ENCODE assay signal across 13 mouse cellular contexts in the genomic region with DNA sequence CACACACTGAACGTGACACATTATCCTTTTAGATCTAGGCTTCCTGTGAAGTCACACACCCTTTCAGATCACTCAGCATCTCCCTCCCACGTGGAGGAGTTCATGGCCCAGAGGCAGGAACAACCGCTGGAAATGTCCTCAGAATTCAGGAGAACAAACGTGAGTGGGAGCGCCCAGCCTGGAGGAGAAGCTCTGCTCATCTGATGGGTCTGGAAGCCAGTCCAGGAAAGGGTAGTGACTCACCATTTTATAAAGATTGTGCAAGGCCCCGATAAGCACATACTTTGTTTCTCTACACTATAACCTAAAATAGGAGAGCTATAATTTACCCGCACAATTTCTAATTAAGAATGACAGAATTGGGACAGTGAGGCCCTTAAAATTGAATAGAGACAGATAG. TPM values are rescaled to one million over a fixed set of nuclear protein-coding genes. Genes with fewer than 3 reads are reported as not detected.
DNase-seq lines count a peak whose midpoint lies in the region; ATAC-seq and TF ChIP-seq lines count a peak whose summit lies in the region.
"Had no signal": no experiment of that assay in that cellular context is flagged by ENCODE, and none has a peak within 500 bp of the region (broad histone marks: within the 10 kb centered on the region; RNA-seq: fewer than 3 reads in every experiment).

No protein-coding gene starts in this region.

- H3K9ac ChIP-seq in intestine, embryonic 14.5 days (ENCODE audit: low read length): no peak overlapping the region
- H3K9ac ChIP-seq in intestine, postnatal 0 days (ENCODE audit: low read depth, low read length): no peak overlapping the region
- H3K9ac ChIP-seq in neural tube, embryonic 15.5 days (replicated peaks): no peak overlapping the region
- H3K9ac ChIP-seq in midbrain, postnatal 0 days (replicated peaks; ENCODE audit: low read length, poor library complexity, severe bottlenecking): no peak overlapping the region
- H3K9ac ChIP-seq: forebrain, postnatal 0 days; liver, embryonic 13.5 days; midbrain, embryonic 13.5 days had no signal

- H3K4me2 ChIP-seq in intestine, embryonic 14.5 days (ENCODE audit: low read length): no peak overlapping the region
- no peak overlapping the region for H3K4me2 ChIP-seq in intestine, postnatal 0 days (replicated peaks; ENCODE audit: low read depth)
- H3K4me2 ChIP-seq in neural tube, embryonic 15.5 days: no peak overlapping the region
- H3K4me2 ChIP-seq in midbrain, postnatal 0 days (ENCODE audit: low read depth, low read length, poor library complexity, severe bottlenecking): no peak overlapping the region
- H3K4me2 ChIP-seq: liver, embryonic 13.5 days; midbrain, embryonic 13.5 days had no signal

- ATAC-seq in intestine, embryonic 14.5 days (replicated peaks; ENCODE audit: low FRiP score, low TSS enrichment, low read depth): no peak
- no peak for ATAC-seq in intestine, postnatal 0 days
- no peak for ATAC-seq in neural tube, embryonic 15.5 days (ENCODE audit: low FRiP score)
- ATAC-seq in midbrain, postnatal 0 days (ENCODE audit: low FRiP score): no peak
- ATAC-seq: midbrain, embryonic 13.5 days had no signal

- H3K4me1 ChIP-seq in intestine, embryonic 14.5 days (replicated peaks; ENCODE audit: control insufficient read depth, insufficient read depth, low read length): no peaks in the 10 kb centered on the region
- no peaks in the 10 kb centered on the region for H3K4me1 ChIP-seq in intestine, postnatal 0 days (replicated peaks; ENCODE audit: control insufficient read depth, insufficient read depth, low read length)
- peaks cover 3% of the 10 kb centered on the region; the same call in 1 of the 2 replicates for H3K4me1 ChIP-seq in neural tube, embryonic 15.5 days
- no peaks in the 10 kb centered on the region for H3K4me1 ChIP-seq in midbrain, postnatal 0 days (ENCODE audit: insufficient read depth, low read length)
- H3K4me1 ChIP-seq: hindbrain, embryonic 10.5 days; liver, embryonic 13.5 days had no signal

- TF ChIP-seq CTCF in intestine, postnatal 0 days (IDR thresholded peaks at IDR 0.05; ENCODE audit: low read depth): no peak
- no peak for TF ChIP-seq CTCF in midbrain, postnatal 0 days (IDR thresholded peaks at IDR 0.05)

- H3K27ac ChIP-seq in intestine, embryonic 14.5 days (ENCODE audit: low read depth): no peak overlapping the region
- no peak overlapping the region for H3K27ac ChIP-seq in intestine, postnatal 0 days (ENCODE audit: low read depth, low read length)
- no peak overlapping the region for H3K27ac ChIP-seq in neural tube, embryonic 15.5 days (replicated peaks)
- no peak overlapping the region for H3K27ac ChIP-seq in midbrain, postnatal 0 days (ENCODE audit: low read depth, low read length)
- H3K27ac ChIP-seq: hindbrain, embryonic 10.5 days; liver, embryonic 13.5 days; midbrain, embryonic 13.5 days had no signal

- WGBS in intestine, embryonic 14.5 days: 67% methylated on average over 7 of the region's 7 CpGs
- 65% methylated on average over 7 of the region's 7 CpGs for WGBS in intestine, postnatal 0 days
- 77% methylated on average over 7 of the region's 7 CpGs for WGBS in neural tube, embryonic 15.5 days
- 67% methylated on average over 7 of the region's 7 CpGs for WGBS in midbrain, postnatal 0 days

- H3K9me3 ChIP-seq in intestine, embryonic 14.5 days (ENCODE audit: control insufficient read depth, low read length): no peaks in the 10 kb centered on the region
- no peaks in the 10 kb centered on the region for H3K9me3 ChIP-seq in intestine, postnatal 0 days (ENCODE audit: control insufficient read depth)
- no peaks in the 10 kb centered on the region for H3K9me3 ChIP-seq in neural tube, embryonic 15.5 days (replicated peaks)
- no peaks in the 10 kb centered on the region for H3K9me3 ChIP-seq in midbrain, postnatal 0 days (ENCODE audit: low read length)
- H3K9me3 ChIP-seq: hindbrain, embryonic 10.5 days; liver, embryonic 13.5 days; midbrain, embryonic 13.5 days had no signal

- H3K4me3 ChIP-seq in intestine, embryonic 14.5 days (ENCODE audit: low read depth, low read length): no peak overlapping the region
- H3K4me3 ChIP-seq in intestine, postnatal 0 days (ENCODE audit: low read depth, low read length): no peak overlapping the region
- no peak overlapping the region for H3K4me3 ChIP-seq in neural tube, embryonic 15.5 days (replicated peaks)
- H3K4me3 ChIP-seq in midbrain, postnatal 0 days (ENCODE audit: low read depth, low read length): no peak overlapping the region
- H3K4me3 ChIP-seq: hindbrain, embryonic 10.5 days; liver, embryonic 13.5 days; midbrain, embryonic 13.5 days had no signal

- H3K36me3 ChIP-seq in intestine, embryonic 14.5 days (ENCODE audit: control insufficient read depth, insufficient read depth, low read length): no peaks in the 10 kb centered on the region
- H3K36me3 ChIP-seq in intestine, postnatal 0 days (ENCODE audit: control insufficient read depth, insufficient read depth): no peaks in the 10 kb centered on the region
- H3K36me3 ChIP-seq in neural tube, embryonic 15.5 days: no peaks in the 10 kb centered on the region
- no peaks in the 10 kb centered on the region for H3K36me3 ChIP-seq in midbrain, postnatal 0 days (ENCODE audit: insufficient read depth, low read length)
- H3K36me3 ChIP-seq: hindbrain, embryonic 10.5 days; liver, embryonic 13.5 days; midbrain, embryonic 13.5 days had no signal

- H3K27me3 ChIP-seq in intestine, embryonic 14.5 days (replicated peaks; ENCODE audit: control insufficient read depth, insufficient read depth, low read length): no peaks in the 10 kb centered on the region
- no peaks in the 10 kb centered on the region for H3K27me3 ChIP-seq in intestine, postnatal 0 days (replicated peaks; ENCODE audit: control insufficient read depth, insufficient read depth, low read length)
- no peaks in the 10 kb centered on the region for H3K27me3 ChIP-seq in neural tube, embryonic 15.5 days (replicated peaks)
- no peaks in the 10 kb centered on the region for H3K27me3 ChIP-seq in midbrain, postnatal 0 days (ENCODE audit: insufficient read depth, low read length)
- H3K27me3 ChIP-seq: liver, embryonic 13.5 days; midbrain, embryonic 13.5 days had no signal

- peak; percentile 44 for DNase-seq in intestine, embryonic 14.5 days (ENCODE audit: low spot score)
- DNase-seq in urinary bladder, adult 18-20 months (ENCODE audit: low spot score in 2 of 2): peak; percentile 39 to 71
- no peak for DNase-seq in urinary bladder, postnatal 4 days (ENCODE audit: low spot score in 2 of 2)
- DNase-seq in heart, adult 8-10 months (ENCODE audit: low spot score): peak; percentile 31
- no peak for DNase-seq in midbrain, postnatal 0 days (ENCODE audit: low spot score)
- DNase-seq: forebrain, postnatal 0 days; kidney, postnatal 36 days; liver, embryonic 13.5 days had no signal

RNA-seq across cellular contexts. Expression of gene Nckap5, which starts 24.1 kb away (rescaled TPM):
- 8.6 and 10.1 TPM in 2 replicates for polyA plus RNA-seq in intestine, embryonic 14.5 days (2014; fragmentation: Nextera tagmentation; extraction: Ambion mirVana)
- 12.3 and 14.9 TPM in 2 replicates for polyA plus RNA-seq in intestine, postnatal 0 days (2015; fragmentation: Nextera tagmentation; extraction: Ambion mirVana)
- total RNA-seq in heart, adult 8-10 months (2022): 10 to 100 TPM in 2 of 4 experiments, 1 to 10 TPM in 2; 6.8 to 11.7 (median 8.7) TPM
- 11.4 and 11.5 TPM in 2 replicates for polyA plus RNA-seq in neural tube, embryonic 15.5 days (2015; fragmentation: Nextera tagmentation; extraction: Ambion mirVana)
- 7.8 and 8.7 TPM in 2 replicates for total RNA-seq in midbrain, postnatal 0 days (2014; rRNA removed)
- 5.3 and 6.3 TPM in 2 replicates for polyA plus RNA-seq in midbrain, postnatal 0 days (2015; fragmentation: Nextera tagmentation; extraction: Ambion mirVana)
- total RNA-seq: common myeloid progenitor, adult 5-6 weeks had no signal

Comparison
In these comparisons a context has a peak if more than half of its experiments do, and no peak if none do; other contexts are left out.
1. DNase-seq: peak in intestine, embryonic 14.5 days (single experiment), urinary bladder, adult 18-20 months (2 of 2) and heart, adult 8-10 months (single experiment); none in urinary bladder, postnatal 4 days (0 of 2) and midbrain, postnatal 0 days (single experiment).